Comparison of ENCODE assay signal across 15 mouse cellular contexts in the genomic region with DNA sequence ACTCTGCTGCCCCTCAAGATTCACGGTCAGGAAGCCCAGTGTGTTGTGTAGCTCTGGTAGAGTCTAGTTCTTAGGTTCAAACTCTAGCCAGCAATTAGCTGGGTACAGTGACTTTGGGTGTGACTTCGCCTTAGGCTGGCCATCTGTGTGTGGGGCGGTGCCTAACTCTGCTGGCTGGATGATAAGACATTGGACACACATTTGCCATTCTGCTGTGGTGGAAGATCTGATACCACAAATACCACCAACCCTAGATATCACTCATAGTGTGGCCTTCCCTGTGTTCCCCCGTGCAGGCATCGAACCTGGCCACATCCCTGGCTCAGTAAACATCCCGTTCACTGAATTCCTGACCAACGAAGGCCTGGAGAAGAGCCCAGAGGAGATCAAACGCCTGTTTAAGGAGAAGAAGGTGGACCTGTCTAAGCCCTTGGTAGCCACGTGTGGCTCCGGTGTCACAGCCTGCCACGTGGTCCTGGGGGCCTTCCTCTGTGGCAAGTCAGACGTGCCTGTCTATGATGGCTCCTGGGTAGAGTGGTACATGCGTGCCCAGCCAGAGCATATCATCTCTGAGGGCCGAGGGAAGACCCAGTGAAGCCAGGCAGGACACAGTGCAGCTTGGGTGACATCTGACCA. TPM values are rescaled to one million over a fixed set of nuclear protein-coding genes. Genes with fewer than 3 reads are reported as not detected.
DNase-seq lines count a peak whose midpoint lies in the region; ATAC-seq and TF ChIP-seq lines count a peak whose summit lies in the region.
"Had no signal": no experiment of that assay in that cellular context is flagged by ENCODE, and none has a peak within 500 bp of the region (broad histone marks: within the 10 kb centered on the region; RNA-seq: fewer than 3 reads in every experiment).

No protein-coding gene starts in this region.

- DNase-seq in heart, adult 8-10 months (ENCODE audit: low spot score): no peak
- DNase-seq in left cerebral cortex, postnatal 10 days (ENCODE audit: extremely low spot score in 1 of 2, low spot score in 2 of 2): no peak
- no peak for DNase-seq in adrenal gland, adult 2 months
- DNase-seq in right cerebral cortex, adult 2 months (ENCODE audit: low spot score in 2 of 2): no peak
- DNase-seq: gastrocnemius, postnatal 14 days; kidney, adult 9 months; layer of hippocampus, adult 9-11 months had no signal

- no peaks in the 10 kb centered on the region for H3K9me3 ChIP-seq in heart, embryonic 13.5 days
- no peaks in the 10 kb centered on the region for H3K9me3 ChIP-seq in intestine, embryonic 16.5 days (ENCODE audit: control insufficient read depth, low read length)
- H3K9me3 ChIP-seq: limb, embryonic 12.5 days; neural tube, embryonic 12.5 days had no signal

- WGBS in heart, embryonic 13.5 days: 77% methylated on average over 14 of the region's 14 CpGs
- WGBS in bone marrow, adult 2 months: 65% methylated on average over 14 of the region's 14 CpGs
- 84% methylated on average over 14 of the region's 14 CpGs for WGBS in intestine, embryonic 16.5 days

- peaks cover 36% of the 10 kb centered on the region for H3K27me3 ChIP-seq in heart, embryonic 13.5 days (replicated peaks)
- peaks cover 16% of the 10 kb centered on the region for H3K27me3 ChIP-seq in intestine, embryonic 16.5 days (replicated peaks; ENCODE audit: control insufficient read depth, insufficient read depth, low read length)

- ATAC-seq in heart, embryonic 13.5 days (ENCODE audit: extremely low read depth, insufficient number of reproducible peaks, low FRiP score, low TSS enrichment): no peak
- no peak; the same call in 1 of the 2 replicates for ATAC-seq in intestine, embryonic 16.5 days
- ATAC-seq in megakaryocyte-erythroid progenitor cell, adult 5-6 weeks (replicated peaks; ENCODE audit: low FRiP score, low TSS enrichment, poor library complexity, severe bottlenecking): peak; percentile 96
- ATAC-seq: CD4-positive, CD25-positive, alpha-beta regulatory T cell, adult 4 months had no signal

- H3K4me1 ChIP-seq in heart, embryonic 13.5 days: peaks cover 28% of the 10 kb centered on the region
- peaks cover 4% of the 10 kb centered on the region; the same call in 1 of the 2 replicates for H3K4me1 ChIP-seq in bone marrow, adult 2 months (ENCODE audit: control insufficient read depth, insufficient read depth, low read length)
- H3K4me1 ChIP-seq in intestine, embryonic 16.5 days (ENCODE audit: control insufficient read depth, insufficient read depth, low read length): peaks cover 14% of the 10 kb centered on the region

- no peak overlapping the region for H3K27ac ChIP-seq in heart, embryonic 13.5 days (replicated peaks)
- peak overlapping the region; percentile 86 for H3K27ac ChIP-seq in bone marrow, adult 2 months (ENCODE audit: control insufficient read depth, insufficient read depth, low read depth, low read length, poor library complexity)
- no peak overlapping the region for H3K27ac ChIP-seq in intestine, embryonic 16.5 days (ENCODE audit: low read length)
- H3K27ac ChIP-seq: limb, embryonic 12.5 days; neural tube, embryonic 12.5 days had no signal

- no peak overlapping the region for H3K4me3 ChIP-seq in heart, embryonic 13.5 days
- H3K4me3 ChIP-seq in bone marrow, adult 2 months (replicated peaks; ENCODE audit: control insufficient read depth, low read depth, low read length): no peak overlapping the region
- no peak overlapping the region for H3K4me3 ChIP-seq in intestine, embryonic 16.5 days (ENCODE audit: low read length)
- H3K4me3 ChIP-seq: limb, embryonic 12.5 days; neural tube, embryonic 12.5 days had no signal

- TF ChIP-seq POLR2A in bone marrow, adult 2 months (IDR thresholded peaks at IDR 0.05; ENCODE audit: borderline replicate concordance, control insufficient read depth, low read depth, low read length): no peak

- intact Hi-C loops in left cerebral cortex, postnatal 10 days (cut with DNase I): no loop called here

- H3K36me3 ChIP-seq in heart, embryonic 13.5 days: no peaks in the 10 kb centered on the region; the same call in 1 of the 2 replicates
- H3K36me3 ChIP-seq in intestine, embryonic 16.5 days (ENCODE audit: control insufficient read depth, insufficient read depth, low read length): no peaks in the 10 kb centered on the region
- H3K36me3 ChIP-seq: neural tube, embryonic 12.5 days had no signal

- H3K9ac ChIP-seq in heart, embryonic 13.5 days: no peak overlapping the region
- H3K9ac ChIP-seq in intestine, embryonic 16.5 days (ENCODE audit: low read depth, low read length): 0 out of 2 replicates have a peak overlapping the region, but pooled peaks have one; percentile 8
- H3K9ac ChIP-seq: limb, embryonic 12.5 days; neural tube, embryonic 12.5 days had no signal

- H3K4me2 ChIP-seq in heart, embryonic 13.5 days: peak overlapping the region; percentile 22
- no peak overlapping the region for H3K4me2 ChIP-seq in intestine, embryonic 16.5 days (ENCODE audit: low read depth, low read length)
- H3K4me2 ChIP-seq: limb, embryonic 12.5 days; neural tube, embryonic 12.5 days had no signal

- TF ChIP-seq CTCF in bone marrow, adult 2 months (IDR thresholded peaks at IDR 0.05; ENCODE audit: control insufficient read depth, insufficient read depth, low read length): no peak

RNA-seq across cellular contexts. Expression of a gene that starts 7.0 kb away (rescaled TPM):
- polyA plus RNA-seq in heart, embryonic 13.5 days (2015; fragmentation: Nextera tagmentation; extraction: Ambion mirVana): 0.99 and 1.9 TPM in 2 replicates
- 10 to 100 TPM; 42.1 to 52.4 (median 44.2) TPM for total RNA-seq in heart, adult 8-10 months (2022)
- 49.5 and 50.1 TPM in 2 replicates for polyA plus RNA-seq in bone marrow, adult 2 months (2011; ENCODE audit: insufficient read depth, insufficient read length, low replicate concordance, missing spikeins)
- 3.0 and 3.4 TPM in 2 replicates for polyA plus RNA-seq in intestine, embryonic 16.5 days (2015; fragmentation: Nextera tagmentation; extraction: Ambion mirVana)
- total RNA-seq in megakaryocyte-erythroid progenitor cell, adult 5-6 weeks (2014; fragmentation: Nextera tagmentation): 18.7 and 23.2 TPM in 2 replicates
- 37.0 and 41.1 TPM in 2 replicates for total RNA-seq in megakaryocyte-erythroid progenitor cell, adult 5-6 weeks (2017)
- 10 to 100 TPM; 56.3 to 56.5 TPM for total RNA-seq in left cerebral cortex, postnatal 10 days (2021)
- total RNA-seq in adrenal gland, adult 2 months (2021): 10 to 100 TPM; 59.0 to 63.2 TPM
- polyA plus RNA-seq in adrenal gland, adult 2 months (2012; rRNA removed): 342 and 389 TPM in 2 replicates

RNA-seq across cellular contexts. Expression of a gene that starts 7.5 kb away (rescaled TPM):
- polyA plus RNA-seq in heart, embryonic 13.5 days (2015; fragmentation: Nextera tagmentation; extraction: Ambion mirVana): 12.2 and 14.2 TPM in 2 replicates
- 10 to 100 TPM; 20.3 to 25.0 (median 21.6) TPM for total RNA-seq in heart, adult 8-10 months (2022)
- 14.5 and 23.8 TPM in 2 replicates for polyA plus RNA-seq in bone marrow, adult 2 months (2011; ENCODE audit: insufficient read depth, insufficient read length, low replicate concordance, missing spikeins)
- 62.9 and 68.1 TPM in 2 replicates for polyA plus RNA-seq in intestine, embryonic 16.5 days (2015; fragmentation: Nextera tagmentation; extraction: Ambion mirVana)
- 6.4 and 10.2 TPM in 2 replicates for total RNA-seq in megakaryocyte-erythroid progenitor cell, adult 5-6 weeks (2014; fragmentation: Nextera tagmentation)
- total RNA-seq in megakaryocyte-erythroid progenitor cell, adult 5-6 weeks (2017): 0.80 and 2.1 TPM in 2 replicates
- 10 to 100 TPM; 33.8 to 42.9 TPM for total RNA-seq in left cerebral cortex, postnatal 10 days (2021)
- total RNA-seq in adrenal gland, adult 2 months (2021): 100 to 1,000 TPM; 218 to 366 TPM
- polyA plus RNA-seq in adrenal gland, adult 2 months (2012; rRNA removed): 391 and 410 TPM in 2 replicates

RNA-seq across cellular contexts. Expression of a gene that starts 15.2 kb away (rescaled TPM):
- polyA plus RNA-seq in heart, embryonic 13.5 days (2015; fragmentation: Nextera tagmentation; extraction: Ambion mirVana): 22.5 and 23.0 TPM in 2 replicates
- total RNA-seq in heart, adult 8-10 months (2022): 10 to 100 TPM; 17.9 to 26.9 (median 20.2) TPM
- polyA plus RNA-seq in bone marrow, adult 2 months (2011; ENCODE audit: insufficient read depth, insufficient read length, low replicate concordance, missing spikeins): 14.7 and 14.8 TPM in 2 replicates
- polyA plus RNA-seq in intestine, embryonic 16.5 days (2015; fragmentation: Nextera tagmentation; extraction: Ambion mirVana): 20.2 and 23.6 TPM in 2 replicates
- total RNA-seq in megakaryocyte-erythroid progenitor cell, adult 5-6 weeks (2014; fragmentation: Nextera tagmentation): 0.82 TPM in 1 of 2 replicates, not detected in the other
- total RNA-seq in megakaryocyte-erythroid progenitor cell, adult 5-6 weeks (2017): 2.2 TPM in 1 of 2 replicates, not detected in the other
- total RNA-seq in left cerebral cortex, postnatal 10 days (2021): 100 to 1,000 TPM; 239 to 255 TPM
- 100 to 1,000 TPM in 1 of 2 experiments, 10 to 100 TPM in 1; 81.6 to 102 TPM for total RNA-seq in adrenal gland, adult 2 months (2021)
- polyA plus RNA-seq in adrenal gland, adult 2 months (2012; rRNA removed): 344 and 374 TPM in 2 replicates

RNA-seq across cellular contexts. Expression of a gene that starts 17.5 kb away (rescaled TPM):
- polyA plus RNA-seq in heart, embryonic 13.5 days (2015; fragmentation: Nextera tagmentation; extraction: Ambion mirVana): not detected in 2 replicates
- total RNA-seq in heart, adult 8-10 months (2022): not detected
- polyA plus RNA-seq in bone marrow, adult 2 months (2011; ENCODE audit: insufficient read depth, insufficient read length, low replicate concordance, missing spikeins): not detected in 2 replicates
- polyA plus RNA-seq in intestine, embryonic 16.5 days (2015; fragmentation: Nextera tagmentation; extraction: Ambion mirVana): not detected in 2 replicates
- not detected in 2 replicates for total RNA-seq in megakaryocyte-erythroid progenitor cell, adult 5-6 weeks (2014; fragmentation: Nextera tagmentation)
- total RNA-seq in megakaryocyte-erythroid progenitor cell, adult 5-6 weeks (2017): not detected in 2 replicates
- under 1 TPM; 0.39 to 0.51 TPM for total RNA-seq in left cerebral cortex, postnatal 10 days (2021)
- not detected for total RNA-seq in adrenal gland, adult 2 months (2021)
- polyA plus RNA-seq in adrenal gland, adult 2 months (2012; rRNA removed): not detected in 2 replicates
- total RNA-seq: gastrocnemius, postnatal 14 days; hematopoietic stem cell, adult 5-6 weeks had no signal
- polyA plus RNA-seq: CD4-positive, CD25-positive, alpha-beta regulatory T cell, adult 4 months; limb, embryonic 12.5 days; neural tube, embryonic 12.5 days had no signal

RNA-seq across cellular contexts. Expression of a gene that starts 55.2 kb away (rescaled TPM):
- polyA plus RNA-seq in heart, embryonic 13.5 days (2015; fragmentation: Nextera tagmentation; extraction: Ambion mirVana): 0.37 and 0.45 TPM in 2 replicates
- total RNA-seq in heart, adult 8-10 months (2022): not detected
- polyA plus RNA-seq in bone marrow, adult 2 months (2011; ENCODE audit: insufficient read depth, insufficient read length, low replicate concordance, missing spikeins): 0.47 TPM in 1 of 2 replicates, not detected in the other
- polyA plus RNA-seq in intestine, embryonic 16.5 days (2015; fragmentation: Nextera tagmentation; extraction: Ambion mirVana): 0.45 and 0.82 TPM in 2 replicates
- total RNA-seq in megakaryocyte-erythroid progenitor cell, adult 5-6 weeks (2014; fragmentation: Nextera tagmentation): 0.96 TPM in 1 of 2 replicates, not detected in the other
- total RNA-seq in megakaryocyte-erythroid progenitor cell, adult 5-6 weeks (2017): 0.46 TPM in 1 of 2 replicates, not detected in the other
- total RNA-seq in left cerebral cortex, postnatal 10 days (2021): not detected
- total RNA-seq in adrenal gland, adult 2 months (2021): 1 to 10 TPM in 1 of 2 experiments, under 1 TPM in 1; 0.59 to 3.3 TPM
- polyA plus RNA-seq in adrenal gland, adult 2 months (2012; rRNA removed): 3.5 and 4.7 TPM in 2 replicates
- total RNA-seq: gastrocnemius, postnatal 14 days; hematopoietic stem cell, adult 5-6 weeks had no signal
- polyA plus RNA-seq: CD4-positive, CD25-positive, alpha-beta regulatory T cell, adult 4 months had no signal

Comparison
In these comparisons a context has a peak if more than half of its experiments do, and no peak if none do; other contexts are left out.
1. RNA of a gene that starts 7.5 kb away (total RNA-seq): 218 to 366 TPM in adrenal gland, adult 2 months; 33.8 to 42.9 TPM in left cerebral cortex, postnatal 10 days, 20.3 to 25.0 TPM in heart, adult 8-10 months and 0.80 to 10.2 TPM in megakaryocyte-erythroid progenitor cell, adult 5-6 weeks; every median in the first group is over 4 times any median in the second.
2. RNA of a gene that starts 15.2 kb away (total RNA-seq): 239 to 255 TPM in left cerebral cortex, postnatal 10 days, 81.6 to 102 TPM in adrenal gland, adult 2 months and 17.9 to 26.9 TPM in heart, adult 8-10 months; 0.82 to 2.2 TPM in megakaryocyte-erythroid progenitor cell, adult 5-6 weeks; every median in the first group is over 4 times any median in the second.